Mouse (Mus musculus) left cerebral cortex, postnatal 14 days (tissue): ENCODE data around the gene Znrf3. TPM values are rescaled to one million over a fixed set of nuclear protein-coding genes. Genes with fewer than 3 reads are reported as not detected.
A peak's percentile ranks its signal among the peaks of the same experiment; 100 is the strongest.

Experiments
- DNase-seq, 2 experiments: peaks; one replicate each; pipeline ENCODE4 v3.0.0; 2021 to 2022; ENCODE audit warnings: low spot score in 2 of 2, mixed read lengths in 1 of 2
- intact Hi-C: fragments of 180-260 bp; cut with DNase I; formaldehyde crosslinking; loops from one replicate; pipeline ENCODE4 v1.15.1; 2025
- total RNA-seq, 2 experiments: library from RNA; stranded (reverse); gene quantifications; 2 replicates each; pipeline ENCODE4 v1.2.3; 2021

The Znrf3 gene
- total RNA-seq, 2 experiments from 2014 or later = 22.1 to 23.9 TPM

- intact Hi-C loops = loop anchor here (5.0 kb wide), 1 partner anchor 52 kb away; no protein-coding TSS in a partner anchor
Measured at GRCm38 (mm10) chr11:5444234-5444598, 431 bp downstream of the Znrf3 start.

GRCm38 (mm10) chr11:5443511-5444233 lies 975 bp downstream of the Znrf3 start:
- intact Hi-C loops = loop anchor here (5.0 kb wide), 1 partner anchor 51 kb away; no protein-coding TSS in a partner anchor
- no peak for DNase-seq

More at GRCm38 (mm10) chr11:5444234-5444598, 431 bp downstream of the Znrf3 start:
- peak in 1 of 2 experiments; percentile 29 for DNase-seq

GRCm38 (mm10) chr11:5442590-5443021 lies 2.0 kb downstream of the Znrf3 start:
- DNase-seq = no peak
- intact Hi-C loops = loop anchor here (5.0 kb wide), 1 partner anchor 50 kb away; no protein-coding TSS in a partner anchor

GRCm38 (mm10) chr11:5437646-5438045 lies 7.0 kb downstream of the Znrf3 start:
- no peak for DNase-seq
- intact Hi-C loops = no loop called here

- intact Hi-C loops = no loop called here
- no peak for DNase-seq
Measured at GRCm38 (mm10) chr11:5436988-5437387, 7.7 kb downstream of the Znrf3 start.

- intact Hi-C loops = no loop called here
- DNase-seq = no peak
Measured at GRCm38 (mm10) chr11:5435493-5435892, 9.2 kb downstream of the Znrf3 start.

GRCm38 (mm10) chr11:5432330-5432729 lies 12.3 kb downstream of the Znrf3 start:
- DNase-seq = peak in 1 of 2 experiments; percentile 26
- intact Hi-C loops = no loop called here

- intact Hi-C loops = no loop called here
- no peak for DNase-seq
Measured at GRCm38 (mm10) chr11:5430863-5431262, 13.8 kb downstream of the Znrf3 start.

- no peak for DNase-seq
- intact Hi-C loops = no loop called here
Measured at GRCm38 (mm10) chr11:5429396-5430190, 15.1 kb downstream of the Znrf3 start.

- intact Hi-C loops = no loop called here
- no peak for DNase-seq
Measured at GRCm38 (mm10) chr11:5427251-5427650, 17.4 kb downstream of the Znrf3 start.

- no peak for DNase-seq
- intact Hi-C loops = no loop called here
Measured at GRCm38 (mm10) chr11:5426317-5426716, 18.3 kb downstream of the Znrf3 start.

- peak; percentile 38 to 52 for DNase-seq
- intact Hi-C loops = no loop called here
Measured at GRCm38 (mm10) chr11:5425106-5425505, 19.5 kb downstream of the Znrf3 start.

- no peak for DNase-seq
- intact Hi-C loops = no loop called here
Measured at GRCm38 (mm10) chr11:5424185-5424584, 20.5 kb downstream of the Znrf3 start.

- DNase-seq = no peak
- intact Hi-C loops = no loop called here
Measured at GRCm38 (mm10) chr11:5423000-5423399, 21.6 kb downstream of the Znrf3 start.

GRCm38 (mm10) chr11:5422252-5422636 lies 22.4 kb downstream of the Znrf3 start:
- DNase-seq = no peak
- intact Hi-C loops = no loop called here

- peak; percentile 51 to 79 for DNase-seq
- intact Hi-C loops = no loop called here
Measured at GRCm38 (mm10) chr11:5421506-5422251, 23.0 kb downstream of the Znrf3 start.

- DNase-seq = peak; percentile 30 to 71
- intact Hi-C loops = no loop called here
Measured at GRCm38 (mm10) chr11:5415617-5416338, 28.9 kb downstream of the Znrf3 start.

- no peak for DNase-seq
- intact Hi-C loops = no loop called here
Measured at GRCm38 (mm10) chr11:5414856-5415616, 29.6 kb downstream of the Znrf3 start.
